In the genomic region with DNA sequence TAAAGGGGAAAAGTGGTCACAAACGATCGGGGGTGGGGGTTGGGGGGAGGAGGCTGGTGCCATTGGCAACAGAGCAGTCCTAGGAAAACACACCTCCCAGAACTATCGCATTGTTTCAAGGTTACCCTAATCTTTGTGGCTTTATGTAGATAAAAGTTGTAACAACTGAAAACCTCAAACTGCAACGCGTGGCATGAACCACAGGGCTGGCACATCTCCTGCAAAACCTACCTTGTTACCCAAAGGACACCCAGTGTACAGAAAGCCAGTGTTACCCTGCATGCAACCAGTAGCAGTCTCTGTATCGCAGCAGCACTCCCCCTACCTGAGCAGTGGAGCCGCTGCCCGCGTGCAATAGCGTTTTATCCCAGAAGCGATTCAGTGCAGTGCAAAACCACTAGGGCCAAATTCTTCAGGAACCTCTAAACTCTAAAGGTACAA, we compare ENCODE assay signal across 8 mouse cellular contexts. TPM values are rescaled to one million over a fixed set of nuclear protein-coding genes. Genes with fewer than 3 reads are reported as not detected.
DNase-seq lines count a peak whose midpoint lies in the region; ATAC-seq and TF ChIP-seq lines count a peak whose summit lies in the region.

No protein-coding gene starts in this region.

- intact Hi-C loops in heart, postnatal 14 days (cut with DNase I), result loop anchor here (5.0 kb wide), 1 partner anchor 177 kb away; no protein-coding TSS in a partner anchor

- no peaks in the 10 kb centered on the region for H3K9me3 ChIP-seq in ES-Bruce4 (replicated peaks; ENCODE audit: control insufficient read depth, insufficient read depth, low read length, poor library complexity, severe bottlenecking)
- no peaks in the 10 kb centered on the region for H3K9me3 ChIP-seq in embryonic facial prominence, embryonic 13.5 days
- H3K9me3 ChIP-seq in lung, postnatal 0 days (ENCODE audit: low read length), result no peaks in the 10 kb centered on the region

- peak; percentile 25 for TF ChIP-seq CTCF in ES-Bruce4 (IDR thresholded peaks at IDR 0.05; ENCODE audit: low read depth, low read length)
- peak; percentile 43; the same call in 1 of the 2 replicates for TF ChIP-seq CTCF in bone marrow, adult 2 months (IDR thresholded peaks at IDR 0.05; ENCODE audit: control insufficient read depth, insufficient read depth, low read length)
- TF ChIP-seq CTCF in layer of hippocampus, adult 2 months (conservative IDR thresholded peaks at IDR 0.05), result peak; percentile 68
- peak; percentile 74 for TF ChIP-seq CTCF in lung, postnatal 0 days (IDR thresholded peaks at IDR 0.05)

- H3K9ac ChIP-seq in ES-Bruce4 (ENCODE audit: low read depth, poor library complexity, severe bottlenecking), result peak overlapping the region; percentile 81; the same call in 1 of the 2 replicates
- H3K9ac ChIP-seq in embryonic facial prominence, embryonic 13.5 days, result peak overlapping the region; percentile 88
- peak overlapping the region; percentile 81 for H3K9ac ChIP-seq in lung, postnatal 0 days (replicated peaks; ENCODE audit: low read depth)

- H3K36me3 ChIP-seq in ES-Bruce4 (ENCODE audit: control insufficient read depth, insufficient read depth, low read length, poor library complexity, severe bottlenecking), result no peaks in the 10 kb centered on the region
- H3K36me3 ChIP-seq in embryonic facial prominence, embryonic 13.5 days, result 0 out of 2 replicates have a peak, but pooled peaks cover 3% of the 10 kb centered on the region
- no peaks in the 10 kb centered on the region for H3K36me3 ChIP-seq in lung, postnatal 0 days (ENCODE audit: insufficient read depth, low read length)

- H3K27ac ChIP-seq in ES-Bruce4 (ENCODE audit: insufficient read depth, low read length), result no peak overlapping the region
- peak overlapping the region; percentile 95; the same call in 1 of the 2 replicates for H3K27ac ChIP-seq in bone marrow, adult 2 months (ENCODE audit: control insufficient read depth, insufficient read depth, low read depth, low read length, poor library complexity)
- H3K27ac ChIP-seq in embryonic facial prominence, embryonic 13.5 days, result 0 out of 2 replicates have a peak overlapping the region, but pooled peaks have one; percentile 75
- peak overlapping the region; percentile 89 for H3K27ac ChIP-seq in layer of hippocampus, adult 2 months
- no peak overlapping the region for H3K27ac ChIP-seq in lung, postnatal 0 days (ENCODE audit: low read length)

- H3K4me1 ChIP-seq in ES-Bruce4 (ENCODE audit: control insufficient read depth, insufficient read depth, low read length), result no peaks in the 10 kb centered on the region
- peaks cover 2% of the 10 kb centered on the region; the same call in 1 of the 2 replicates for H3K4me1 ChIP-seq in bone marrow, adult 2 months (ENCODE audit: control insufficient read depth, insufficient read depth, low read length)
- H3K4me1 ChIP-seq in embryonic facial prominence, embryonic 13.5 days, result no peaks in the 10 kb centered on the region
- no peaks in the 10 kb centered on the region for H3K4me1 ChIP-seq in lung, postnatal 0 days (ENCODE audit: insufficient read depth, low read depth, low read length)

- no peak for TF ChIP-seq EP300 in ES-Bruce4 (IDR thresholded peaks at IDR 0.05; ENCODE audit: insufficient read depth, low read depth, low read length)
- no peak for TF ChIP-seq EP300 in lung, postnatal 0 days (IDR thresholded peaks at IDR 0.05)

- DNase-seq in heart, postnatal 14 days, result peak; percentile 45 to 55
- DNase-seq in layer of hippocampus, adult 2 months (ENCODE audit: low spot score in 2 of 2), result peak; percentile 30 to 37
- peak; percentile 79 for DNase-seq in lung, postnatal 0 days (ENCODE audit: low spot score)
- DNase-seq in ovary, postnatal 36 days (ENCODE audit: low spot score), result peak; percentile 58
- DNase-seq in thymus, postnatal 36 days, result peak; percentile 68 to 72

- 2% methylated on average over 11 of the region's 11 CpGs for whole genome bisulfite sequencing in bone marrow, adult 2 months
- WGBS in embryonic facial prominence, embryonic 13.5 days, result 3% methylated on average over 11 of the region's 11 CpGs
- WGBS in lung, postnatal 0 days, result 5% methylated on average over 11 of the region's 11 CpGs

- H3K27me3 ChIP-seq in ES-Bruce4 (ENCODE audit: control insufficient read depth, insufficient read depth, low read length, poor library complexity, severe bottlenecking), result no peaks in the 10 kb centered on the region
- no peaks in the 10 kb centered on the region for H3K27me3 ChIP-seq in embryonic facial prominence, embryonic 13.5 days
- no peaks in the 10 kb centered on the region for H3K27me3 ChIP-seq in lung, postnatal 0 days (replicated peaks; ENCODE audit: insufficient read depth, low read length)

- ATAC-seq in embryonic facial prominence, embryonic 13.5 days (ENCODE audit: insufficient number of reproducible peaks, insufficient read depth, low FRiP score, low TSS enrichment, low read depth), result peak; percentile 28; the same call in 1 of the 2 replicates
- ATAC-seq in lung, postnatal 0 days, result peak; percentile 20

- H3K4me2 ChIP-seq in embryonic facial prominence, embryonic 13.5 days, result peak overlapping the region; percentile 76
- peak overlapping the region; percentile 87 for H3K4me2 ChIP-seq in lung, postnatal 0 days (replicated peaks; ENCODE audit: low read depth, low read length)

- peak overlapping the region; percentile 83 for H3K4me3 ChIP-seq in ES-Bruce4 (ENCODE audit: low read depth, low read length)
- peak overlapping the region; percentile 88 for H3K4me3 ChIP-seq in bone marrow, adult 2 months (replicated peaks; ENCODE audit: control insufficient read depth, low read depth, low read length)
- peak overlapping the region; percentile 91 for H3K4me3 ChIP-seq in embryonic facial prominence, embryonic 13.5 days
- H3K4me3 ChIP-seq in layer of hippocampus, adult 2 months, result peak overlapping the region; percentile 86
- peak overlapping the region; percentile 68 for H3K4me3 ChIP-seq in lung, postnatal 0 days (ENCODE audit: low read depth, low read length)

- TF ChIP-seq POLR2A in ES-Bruce4 (IDR thresholded peaks at IDR 0.05; ENCODE audit: insufficient read depth, low read length), result no peak
- TF ChIP-seq POLR2A in bone marrow, adult 2 months (IDR thresholded peaks at IDR 0.05; ENCODE audit: borderline replicate concordance, control insufficient read depth, low read depth, low read length), result 0 out of 2 replicates have a peak, but pooled peaks have one; percentile 19

RNA-seq across cellular contexts. Expression of gene Fam126a, which starts 1.1 kb away (rescaled TPM):
- 8.2 and 9.5 TPM in 2 replicates for polyA plus RNA-seq in ES-Bruce4 (2011; ENCODE audit: insufficient read depth, insufficient read length, low read depth, missing spikeins)
- 66.5 and 72.3 TPM in 2 replicates for polyA plus RNA-seq in bone marrow, adult 2 months (2011; ENCODE audit: insufficient read depth, insufficient read length, low replicate concordance, missing spikeins)
- polyA plus RNA-seq in embryonic facial prominence, embryonic 13.5 days (2015; fragmentation: Nextera tagmentation; extraction: Ambion mirVana), result 27.1 and 30.0 TPM in 2 replicates
- 10 to 100 TPM; 46.8 to 59.4 TPM for total RNA-seq in heart, postnatal 14 days (2021)
- 10 to 100 TPM; 24.8 to 28.4 TPM for total RNA-seq in layer of hippocampus, adult 2 months (2021)
- 11.5 and 12.4 TPM in 2 replicates for polyA plus RNA-seq in lung, postnatal 0 days (2015; fragmentation: Nextera tagmentation; extraction: Ambion mirVana)

Comparison
In these comparisons a context has a peak if more than half of its experiments do, and no peak if none do; other contexts are left out.
1. H3K27ac ChIP-seq: peak in bone marrow, adult 2 months (single experiment), embryonic facial prominence, embryonic 13.5 days (single experiment) and layer of hippocampus, adult 2 months (single experiment); none in ES-Bruce4 (single experiment) and lung, postnatal 0 days (single experiment).
2. Peak in every context shown above with its lines, with median percentiles within 50 percentile points of each other: H3K4me3 ChIP-seq, H3K9ac ChIP-seq, CTCF ChIP-seq and DNase-seq.